Mouse (Mus musculus) erythroblast, embryonic 14.5 days (primary cell): ENCODE data around the gene Glb1l2.

Experiments
- GATA1 ChIP-seq: IDR thresholded peaks from 2 replicates; pipeline ENCODE4 v1.6.1; 2012; ENCODE audit warnings: low read length, inconsistent platforms, mixed read lengths
- TAL1 ChIP-seq: IDR thresholded peaks from 3 replicates; pipeline ENCODE4 v1.6.1; 2012; ENCODE audit warnings: low read length, inconsistent platforms, mixed read lengths

DNA sequence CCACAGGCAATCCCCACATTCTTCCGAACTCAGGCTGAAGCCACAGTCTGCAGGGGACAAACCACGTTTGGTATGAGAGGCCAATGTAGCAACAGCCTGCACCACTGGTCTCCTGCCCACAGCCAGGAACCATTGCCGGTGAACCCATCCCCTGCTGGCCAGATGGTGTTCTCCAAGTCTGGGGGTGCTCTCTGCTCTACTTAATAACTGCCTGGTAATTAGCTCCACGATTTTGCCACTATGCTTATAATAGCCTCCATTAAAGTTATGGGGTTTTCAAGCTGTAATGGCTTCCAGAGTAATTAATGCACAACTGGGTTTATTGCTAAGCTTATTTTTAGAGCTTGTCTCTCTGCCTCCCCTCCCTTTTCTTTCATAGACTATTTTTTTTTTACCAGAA lies 57.4 kb downstream of the Glb1l2 start:
- no peak for TF ChIP-seq GATA1
- TF ChIP-seq TAL1 = no peak
